Mouse (Mus musculus) heart, adult 8-10 months (tissue): ENCODE results near the gene Tpd52l2. TPM values are rescaled to one million over a fixed set of nuclear protein-coding genes. Genes with fewer than 3 reads are reported as not detected.
A peak's percentile ranks its signal among the peaks of the same experiment; 100 is the strongest.

ENCODE experiments used
- DNase-seq: peaks from one replicate; pipeline ENCODE4 v3.0.0; 2022; ENCODE audit warnings: low spot score
- total RNA-seq, 4 experiments: library from RNA; stranded (reverse); gene quantifications; 2 replicates each; pipeline ENCODE4 v1.2.4; 2022

The Tpd52l2 gene
- total RNA-seq, 4 experiments from 2014 or later = 65.6 to 72.6 (median 66.5) TPM

DNA sequence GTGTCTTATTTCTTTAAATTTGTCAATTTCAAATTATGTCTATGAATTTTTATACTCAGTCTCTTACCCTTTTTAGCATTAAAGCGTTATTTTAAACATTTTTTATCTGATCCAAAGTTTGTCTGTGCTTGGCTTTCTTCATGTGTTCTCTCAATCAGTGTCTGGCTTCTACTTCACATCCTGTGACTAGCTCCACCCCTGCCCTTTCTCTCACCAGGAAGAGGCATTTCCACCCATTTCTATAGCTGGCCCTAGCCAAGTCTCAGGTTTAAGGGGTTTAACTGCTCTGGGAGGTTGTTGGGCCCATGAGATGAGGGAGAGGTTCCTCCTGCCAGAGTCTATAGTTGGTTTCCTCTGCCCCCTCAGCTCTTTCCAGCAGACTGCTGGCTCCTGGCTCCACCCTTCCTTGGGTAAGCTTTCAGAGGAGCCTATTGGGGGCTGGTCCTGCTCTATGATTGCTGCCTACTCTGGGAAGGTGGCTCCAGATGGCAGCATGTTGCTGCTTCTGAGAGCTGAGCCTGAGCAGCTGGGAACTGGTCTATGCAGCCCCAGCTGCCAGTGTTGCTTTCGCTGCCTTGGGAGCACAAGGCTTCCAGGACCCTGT lies 40.6 kb downstream of the Tpd52l2 start:
- peak; percentile 31 for DNase-seq

DNA sequence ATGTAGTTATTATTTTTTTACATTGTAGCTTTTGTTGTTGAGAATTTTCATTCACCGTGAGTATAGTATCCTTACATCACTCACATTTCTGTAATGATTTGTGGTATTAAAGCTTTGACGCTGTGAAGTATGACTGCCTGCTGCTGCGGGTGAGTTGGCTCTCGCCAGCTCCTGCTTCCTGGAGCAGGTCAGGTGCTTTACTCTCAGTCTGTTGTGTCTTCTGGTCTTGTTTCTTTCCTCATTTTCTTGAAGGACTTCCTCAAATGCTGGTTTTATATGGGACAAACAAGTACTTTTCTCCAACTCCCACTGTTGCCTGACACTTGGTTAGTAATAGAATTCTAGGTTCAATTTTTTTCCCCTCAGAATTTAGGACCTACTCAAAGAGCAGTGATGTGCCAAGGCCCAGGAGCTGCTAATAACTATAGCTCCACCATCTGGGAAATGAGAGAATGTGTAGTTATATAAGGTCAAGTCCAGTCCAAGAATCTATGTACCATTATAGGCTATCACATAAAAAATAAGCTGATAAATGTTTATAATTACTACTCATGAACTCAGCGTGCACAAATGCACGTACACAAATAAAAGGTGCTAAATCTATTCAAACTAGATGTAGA lies 44.9 kb downstream of the Tpd52l2 start:
- no peak for DNase-seq

DNA sequence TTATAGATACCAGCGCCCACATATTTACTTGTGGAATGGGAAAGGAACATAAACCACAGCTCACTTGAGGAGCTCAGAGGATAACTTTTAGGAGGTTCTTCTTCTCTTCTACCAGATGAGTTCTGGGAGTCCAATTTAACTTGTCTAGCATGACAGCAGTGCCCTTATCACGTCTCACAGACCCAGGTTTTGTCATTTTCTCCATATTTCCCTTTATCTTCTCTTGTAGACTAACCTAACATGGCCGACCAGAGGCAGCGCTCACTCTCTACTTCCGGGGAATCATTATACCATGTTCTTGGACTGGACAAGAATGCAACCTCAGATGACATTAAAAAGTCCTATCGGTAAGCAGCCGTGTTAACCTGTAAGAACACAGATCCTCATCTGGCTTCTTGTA lies 49.2 kb downstream of the Tpd52l2 start:
- no peak for DNase-seq

DNA sequence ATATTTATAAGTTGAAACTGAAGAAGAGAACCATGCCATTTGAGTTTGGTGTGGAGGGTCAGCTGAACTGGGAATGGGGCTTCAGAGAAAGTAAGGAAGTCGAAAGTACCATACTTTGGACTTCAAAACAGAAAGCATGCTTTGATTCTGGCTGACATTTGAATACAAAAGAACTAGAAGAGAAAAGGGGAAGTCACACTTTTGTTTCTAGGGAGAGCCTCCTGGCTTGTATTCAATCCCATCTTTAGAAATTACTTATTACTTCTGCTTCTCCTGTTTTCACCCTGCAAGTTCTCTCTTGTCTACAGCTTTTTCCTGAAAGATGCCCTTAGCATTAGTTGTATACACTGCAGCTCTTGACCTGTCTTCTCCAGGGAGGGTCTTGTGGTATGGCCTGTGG lies 51.3 kb downstream of the Tpd52l2 start:
- no peak for DNase-seq

DNA sequence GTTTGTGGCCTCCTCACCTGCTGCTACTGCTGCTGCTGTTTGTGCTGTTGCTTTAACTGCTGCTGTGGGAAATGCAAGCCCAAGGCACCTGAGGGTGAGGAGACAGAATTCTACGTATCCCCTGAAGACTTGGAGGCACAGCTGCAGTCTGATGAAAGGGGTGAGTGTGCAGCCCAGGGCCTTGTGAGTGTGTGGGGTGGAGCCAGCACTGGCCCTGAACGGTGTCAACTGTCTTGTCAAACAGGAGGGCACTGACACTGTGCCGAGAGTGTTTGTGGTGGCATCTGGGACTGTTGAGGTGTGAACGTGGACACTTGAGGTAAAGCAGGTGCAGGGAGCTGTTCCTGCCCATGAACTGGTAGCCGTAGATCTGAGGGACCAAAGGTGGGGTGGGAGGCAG lies 51.7 kb downstream of the Tpd52l2 start:
- DNase-seq = no peak

DNA sequence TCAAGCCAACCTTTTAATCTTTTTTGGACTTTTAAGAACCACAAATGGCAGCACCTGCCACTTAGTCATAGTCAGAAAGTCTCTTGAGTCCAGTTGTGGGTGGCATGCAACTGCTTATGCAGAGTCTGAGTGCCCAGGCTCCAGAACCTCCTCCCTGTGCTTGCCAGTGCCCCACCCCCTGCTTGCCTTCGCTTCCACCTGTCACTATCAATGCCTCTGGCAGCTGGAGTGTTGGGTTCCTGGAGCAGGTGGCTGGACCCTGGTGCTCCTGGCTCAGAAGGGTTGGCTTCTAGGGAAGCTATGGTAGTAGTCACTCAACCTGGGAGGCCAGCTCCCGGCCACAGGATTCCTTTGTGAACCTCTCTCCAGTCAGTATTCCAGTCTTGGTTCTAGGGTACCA lies 53.3 kb downstream of the Tpd52l2 start:
- DNase-seq = no peak

DNA sequence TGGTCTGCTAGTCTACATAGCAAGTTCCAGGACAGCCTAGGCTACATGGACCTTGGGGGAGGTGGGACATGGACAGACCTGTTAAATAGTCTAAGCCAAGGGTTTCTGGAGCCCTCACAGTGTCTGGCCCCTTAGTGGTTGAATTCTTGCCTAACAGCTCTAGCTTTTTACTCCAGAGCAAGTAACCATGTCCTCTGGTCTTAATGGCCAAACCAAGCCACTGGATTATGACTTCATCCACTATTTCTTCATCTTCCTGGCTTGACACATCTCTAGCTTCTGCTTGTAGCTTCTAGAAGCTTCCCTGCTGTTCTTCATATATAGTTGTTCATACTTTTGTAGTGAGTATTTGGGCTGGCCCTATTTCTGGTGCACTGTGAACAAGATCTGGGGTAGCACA lies 56.8 kb downstream of the Tpd52l2 start:
- no peak for DNase-seq

DNA sequence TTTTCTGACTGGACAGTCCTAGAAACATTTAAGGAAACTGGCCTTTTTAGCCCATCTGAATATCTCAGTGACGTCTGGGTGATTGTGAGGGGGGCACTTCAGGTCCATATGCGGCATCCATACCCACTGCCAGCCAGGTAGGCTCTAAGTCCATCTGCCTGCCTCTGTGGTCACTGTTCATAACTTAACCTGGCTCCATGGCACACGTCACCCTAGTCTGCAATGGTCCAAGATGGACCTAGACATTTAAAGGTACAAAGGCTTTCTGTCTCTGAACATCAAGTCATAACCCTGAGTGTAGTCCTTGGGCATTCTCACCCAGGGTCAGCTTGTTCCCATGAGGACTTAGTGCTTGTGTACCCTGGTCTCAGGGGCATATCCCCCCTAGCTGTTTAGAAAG lies 70.4 kb downstream of the Tpd52l2 start:
- no peak for DNase-seq

Other genes with a start within 250 kb of the Tpd52l2 start
- gene Gmeb2, start 209.1 kb upstream of the Tpd52l2 start, total RNA-seq = 1 to 10 TPM; 6.9 to 8.8 (median 7.7) TPM
- gene Stmn3, start 182.6 kb upstream of the Tpd52l2 start, total RNA-seq = under 1 TPM in 2 of 4 experiments, not detected in 2; 0.30 to 0.47 TPM
- 10 to 100 TPM in 2 of 4 experiments, 1 to 10 TPM in 2; 8.1 to 13.0 (median 10.0) TPM for gene Rtel1, start 177.4 kb upstream of the Tpd52l2 start, total RNA-seq
- 10 to 100 TPM; 17.4 to 22.9 (median 18.1) TPM for gene Zgpat, start 132.2 kb upstream of the Tpd52l2 start, total RNA-seq
- gene Arfrp1, start 131.7 kb upstream of the Tpd52l2 start, total RNA-seq = 10 to 100 TPM; 50.2 to 56.0 (median 53.9) TPM
- gene Lime1, start 117.1 kb upstream of the Tpd52l2 start, total RNA-seq = 1 to 10 TPM; 4.6 to 5.1 (median 4.8) TPM
- 10 to 100 TPM in 2 of 4 experiments, 1 to 10 TPM in 2; 8.9 to 11.5 (median 10.5) TPM for gene Zbtb46, start 37.7 kb upstream of the Tpd52l2 start, total RNA-seq
- gene Abhd16b, start 3.9 kb upstream of the Tpd52l2 start, total RNA-seq = not detected
- gene Dnajc5, start 23.3 kb downstream of the Tpd52l2 start, total RNA-seq = 10 to 100 TPM; 57.8 to 71.4 (median 65.0) TPM
- gene Uckl1, start 87.8 kb downstream of the Tpd52l2 start, total RNA-seq = 10 to 100 TPM; 26.8 to 39.2 (median 35.0) TPM
- 10 to 100 TPM; 34.3 to 42.6 (median 35.0) TPM for gene Prpf6, start 94.7 kb downstream of the Tpd52l2 start, total RNA-seq
- gene Zfp512b, start 95.7 kb downstream of the Tpd52l2 start, total RNA-seq = 10 to 100 TPM; 11.0 to 18.7 (median 14.0) TPM
- gene Samd10, start 102.1 kb downstream of the Tpd52l2 start, total RNA-seq = 1 to 10 TPM; 1.2 to 1.6 (median 1.5) TPM
- not detected for gene Gm29797, start 159.9 kb downstream of the Tpd52l2 start, total RNA-seq
- gene Sox18, start 174.5 kb downstream of the Tpd52l2 start, total RNA-seq = 10 to 100 TPM; 21.4 to 53.8 (median 48.1) TPM
- gene Tcea2, start 183.2 kb downstream of the Tpd52l2 start, total RNA-seq = 1 to 10 TPM; 5.3 to 8.0 (median 7.2) TPM
- gene Rgs19, start 196.8 kb downstream of the Tpd52l2 start, total RNA-seq = 1 to 10 TPM; 3.7 to 8.9 (median 4.9) TPM
- not detected for gene Lkaaear1, start 201.3 kb downstream of the Tpd52l2 start, total RNA-seq
- under 1 TPM in 1 of 4 experiments, not detected in 3; 0.16 TPM for gene Oprl1, start 217.9 kb downstream of the Tpd52l2 start, total RNA-seq